Comparison of ENCODE assay signal across 10 mouse cellular contexts in the genomic region with DNA sequence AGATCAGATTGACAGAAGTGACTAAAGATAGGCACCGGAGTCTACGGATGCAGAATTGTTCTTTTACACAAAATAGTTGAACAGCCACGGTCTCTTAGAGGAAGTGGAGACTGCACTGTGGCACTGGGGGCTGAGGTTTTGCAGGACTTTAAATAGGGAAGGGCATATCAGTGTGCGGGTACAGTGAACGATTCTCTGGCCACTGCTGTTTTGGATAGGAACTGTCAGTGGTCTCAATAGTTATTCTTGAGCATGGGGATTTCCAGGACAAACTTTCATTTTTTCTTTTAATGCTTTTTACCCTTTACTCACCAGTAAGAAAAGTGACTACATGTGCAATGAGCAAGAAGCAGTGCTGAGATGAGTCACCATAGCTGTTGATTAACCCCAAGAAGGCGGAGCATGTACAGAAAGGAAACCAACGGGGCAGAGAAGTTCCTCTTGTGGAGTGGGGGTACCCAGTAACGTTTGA. TPM values are rescaled to one million over a fixed set of nuclear protein-coding genes. Genes with fewer than 3 reads are reported as not detected.
A peak's percentile ranks its signal among the peaks of the same experiment; 100 is the strongest.
DNase-seq lines count a peak whose midpoint lies in the region; ATAC-seq lines count a peak whose summit lies in the region.
"Had no signal": no experiment of that assay in that cellular context is flagged by ENCODE, and none has a peak within 500 bp of the region (broad histone marks: within the 10 kb centered on the region; RNA-seq: fewer than 3 reads in every experiment).

No protein-coding gene starts in this region.

- peak overlapping the region; percentile 89 for H3K4me3 ChIP-seq in megakaryocyte, embryonic 14.5 days (replicated peaks)
- H3K4me3 ChIP-seq: limb, embryonic 15.5 days had no signal

- H3K4me1 ChIP-seq in megakaryocyte, embryonic 14.5 days, result peaks cover 30% of the 10 kb centered on the region
- H3K4me1 ChIP-seq: limb, embryonic 15.5 days had no signal

- ATAC-seq in granulocyte monocyte progenitor cell, adult 5-6 weeks (replicated peaks; ENCODE audit: poor library complexity, severe bottlenecking), result peak; percentile 98

- H3K36me3 ChIP-seq in megakaryocyte, embryonic 14.5 days (replicated peaks; ENCODE audit: low read length), result no peaks in the 10 kb centered on the region
- H3K36me3 ChIP-seq: limb, embryonic 15.5 days had no signal

- DNase-seq in heart, postnatal 10 days, result peak; percentile 8 to 12
- DNase-seq in heart, postnatal 14 days, result no peak
- DNase-seq in A20 (ENCODE audit: low read depth, low spot score), result peak; percentile 92
- DNase-seq in yolk sac, embryonic 10.5 days (ENCODE audit: low spot score), result no peak
- DNase-seq in adrenal gland, adult 2 months, result no peak
- DNase-seq in gastrocnemius, adult 18-20 months (ENCODE audit: low spot score), result no peak

- intact Hi-C loops in heart, postnatal 10 days (cut with DNase I), result no loop called here
- intact Hi-C loops in heart, postnatal 14 days (cut with DNase I), result no loop called here

- H3K9me3 ChIP-seq in megakaryocyte, embryonic 14.5 days, result no peaks in the 10 kb centered on the region
- H3K9me3 ChIP-seq: limb, embryonic 15.5 days had no signal

- H3K27me3 ChIP-seq in megakaryocyte, embryonic 14.5 days (replicated peaks), result no peaks in the 10 kb centered on the region
- H3K27me3 ChIP-seq: limb, embryonic 15.5 days had no signal

RNA-seq across cellular contexts. Expression of gene Vrk2, which starts 46.6 kb away (rescaled TPM):
- 1 to 10 TPM; 7.4 to 8.3 TPM for total RNA-seq in heart, postnatal 10 days (2021)
- 1 to 10 TPM; 6.7 to 9.2 TPM for total RNA-seq in heart, postnatal 14 days (2021)
- total RNA-seq in granulocyte monocyte progenitor cell, adult 5-6 weeks (2014; fragmentation: Nextera tagmentation), result 21.2 and 40.8 TPM in 2 replicates
- 36.9 and 40.5 TPM in 2 replicates for total RNA-seq in granulocyte monocyte progenitor cell, adult 5-6 weeks (2017)
- 5.2 and 9.1 TPM in 2 replicates for polyA plus RNA-seq in megakaryocyte, embryonic 14.5 days (2012; ENCODE audit: insufficient read depth, low replicate concordance)
- total RNA-seq in adrenal gland, adult 2 months (2021), result 10 to 100 TPM; 10.5 to 10.9 TPM
- polyA plus RNA-seq in adrenal gland, adult 2 months (2012; rRNA removed), result 2.7 and 3.1 TPM in 2 replicates
- 1 to 10 TPM; 7.0 to 7.4 TPM for total RNA-seq in gastrocnemius, adult 18-20 months (2021)

RNA-seq across cellular contexts. Expression of gene Gm6899, which starts 47.3 kb away (rescaled TPM):
- not detected for total RNA-seq in heart, postnatal 10 days (2021)
- total RNA-seq in heart, postnatal 14 days (2021), result not detected
- total RNA-seq in granulocyte monocyte progenitor cell, adult 5-6 weeks (2014; fragmentation: Nextera tagmentation), result not detected in 2 replicates
- total RNA-seq in granulocyte monocyte progenitor cell, adult 5-6 weeks (2017), result not detected in 2 replicates
- not detected in 2 replicates for polyA plus RNA-seq in megakaryocyte, embryonic 14.5 days (2012; ENCODE audit: insufficient read depth, low replicate concordance)
- not detected for total RNA-seq in adrenal gland, adult 2 months (2021)
- 0.20 TPM in 1 of 2 replicates, not detected in the other for polyA plus RNA-seq in adrenal gland, adult 2 months (2012; rRNA removed)
- total RNA-seq in gastrocnemius, adult 18-20 months (2021), result not detected
- polyA plus RNA-seq: hindbrain, embryonic 14.5 days; limb, embryonic 15.5 days had no signal

Comparison
In these comparisons a context has a peak if more than half of its experiments do, and no peak if none do; other contexts are left out.
1. DNase-seq: peak in heart, postnatal 10 days (2 of 2) and A20 (single experiment); none in heart, postnatal 14 days (0 of 2), yolk sac, embryonic 10.5 days (single experiment), adrenal gland, adult 2 months (single experiment) and gastrocnemius, adult 18-20 months (single experiment).